Mouse (Mus musculus): ENCODE data around the gene Kazn.
A peak's percentile ranks its signal among the peaks of the same experiment; 100 is the strongest.

Kazn gene

GRCm38 (mm10) chr4:142193151-142193578 lies 46.0 kb downstream of the Kazn start:
- DNase-seq (ENCODE audit: low spot score in 2 of 2): no peak

- no peak for DNase-seq (ENCODE audit: low spot score in 2 of 2)
Observed at GRCm38 (mm10) chr4:142189960-142190359, 49.2 kb downstream of the Kazn start.

GRCm38 (mm10) chr4:142188501-142188900 lies 50.7 kb downstream of the Kazn start:
- no peak for DNase-seq (ENCODE audit: low spot score in 2 of 2)

- no peak for DNase-seq (ENCODE audit: low spot score in 2 of 2)
Observed at GRCm38 (mm10) chr4:142186155-142186554, 53.0 kb downstream of the Kazn start.

- DNase-seq (ENCODE audit: low spot score in 2 of 2): no peak
Observed at GRCm38 (mm10) chr4:142185533-142185900, 53.7 kb downstream of the Kazn start.

GRCm38 (mm10) chr4:142184852-142185532 lies 54.2 kb downstream of the Kazn start:
- no peak for DNase-seq (ENCODE audit: low spot score in 2 of 2)

GRCm38 (mm10) chr4:142183591-142183990 lies 55.6 kb downstream of the Kazn start:
- no peak for DNase-seq (ENCODE audit: low spot score in 2 of 2)

GRCm38 (mm10) chr4:142183015-142183414 lies 56.2 kb downstream of the Kazn start:
- DNase-seq (ENCODE audit: low spot score in 2 of 2): no peak

- no peak for DNase-seq (ENCODE audit: low spot score in 2 of 2)
Observed at GRCm38 (mm10) chr4:142181646-142182045, 57.6 kb downstream of the Kazn start.

- DNase-seq (ENCODE audit: low spot score in 2 of 2): no peak
Observed at GRCm38 (mm10) chr4:142180874-142181273, 58.3 kb downstream of the Kazn start.

- peak in 1 of 2 experiments; percentile 22 for DNase-seq (ENCODE audit: low spot score in 2 of 2)
Observed at GRCm38 (mm10) chr4:142180289-142180688, 58.9 kb downstream of the Kazn start.

- peak; percentile 25 to 35 for DNase-seq (ENCODE audit: low spot score in 2 of 2)
Observed at GRCm38 (mm10) chr4:142179531-142179930, 59.7 kb downstream of the Kazn start.

- no peak for DNase-seq (ENCODE audit: low spot score in 2 of 2)
Observed at GRCm38 (mm10) chr4:142176732-142177131, 62.5 kb downstream of the Kazn start.

GRCm38 (mm10) chr4:142173981-142174485 lies 65.2 kb downstream of the Kazn start:
- DNase-seq (ENCODE audit: low spot score in 2 of 2): no peak

- DNase-seq (ENCODE audit: low spot score in 2 of 2): no peak
Observed at GRCm38 (mm10) chr4:142172942-142173341, 66.3 kb downstream of the Kazn start.

GRCm38 (mm10) chr4:142171788-142172497 lies 67.3 kb downstream of the Kazn start:
- DNase-seq (ENCODE audit: low spot score in 2 of 2): no peak

GRCm38 (mm10) chr4:142170882-142171768 lies 68.1 kb downstream of the Kazn start:
- no peak for DNase-seq (ENCODE audit: low spot score in 2 of 2)

- no peak for DNase-seq (ENCODE audit: low spot score in 2 of 2)
Observed at GRCm38 (mm10) chr4:142169636-142170035, 69.6 kb downstream of the Kazn start.

- no peak for DNase-seq (ENCODE audit: low spot score in 2 of 2)
Observed at GRCm38 (mm10) chr4:142168352-142168751, 70.8 kb downstream of the Kazn start.

GRCm38 (mm10) chr4:142165835-142166701 lies 73.1 kb downstream of the Kazn start:
- DNase-seq (ENCODE audit: low spot score in 2 of 2): peak; percentile 14 to 20

GRCm38 (mm10) chr4:142165363-142165762 lies 73.8 kb downstream of the Kazn start:
- no peak for DNase-seq (ENCODE audit: low spot score in 2 of 2)

Data from spleen, postnatal 36 days (tissue).